Mouse (Mus musculus): ENCODE measurements around the gene Zfp553. TPM values are rescaled to one million over a fixed set of nuclear protein-coding genes. Genes with fewer than 3 reads are reported as not detected.
"Not testable (repeated sequence)": the region's sequence is repeated elsewhere in the genome, so short reads cannot be mapped to it uniquely, and the experiment has no call there.

Gene Zfp553
- polyA plus RNA-seq, 1 experiment from 2014 or later, result 14.0 TPM

DNA sequence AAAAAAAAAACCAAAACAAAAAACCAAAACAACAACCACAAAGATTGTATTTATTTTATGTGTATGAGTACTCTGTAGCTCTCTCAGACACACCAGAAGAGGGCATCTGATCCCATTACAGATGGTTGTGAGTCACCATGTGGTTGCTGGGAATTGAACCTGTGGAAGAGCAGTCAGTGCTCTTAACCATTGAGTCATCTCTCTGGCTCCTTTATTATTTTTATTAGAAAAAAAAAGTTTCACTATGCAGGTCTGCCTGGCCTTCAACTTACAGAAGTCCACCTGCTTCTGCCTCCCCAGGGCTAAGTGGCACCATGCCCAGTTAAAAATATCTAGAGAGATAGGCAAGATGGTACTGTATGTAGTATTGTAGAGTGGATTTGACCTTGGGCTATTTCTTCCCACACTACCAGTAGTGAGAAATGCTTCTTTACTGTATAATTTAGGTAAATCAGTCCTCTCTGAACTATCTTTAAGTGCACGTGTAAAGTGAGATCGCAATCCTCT lies 10.6 kb downstream of the Zfp553 start:
- peaks cover 32% of the 10 kb centered on the region for H3K36me3 ChIP-seq (ENCODE audit: control insufficient read depth, insufficient read depth, low read length)
- peak overlapping the region; percentile 96 for H3K9ac ChIP-seq (ENCODE audit: low read depth, low read length)
- H3K4me1 ChIP-seq (ENCODE audit: control insufficient read depth, insufficient read depth, low read length), result peaks cover 15% of the 10 kb centered on the region
- 19% methylated on average over 2 of the region's 2 CpGs for WGBS
- ATAC-seq (ENCODE audit: low read depth), result no peak
- no peaks in the 10 kb centered on the region for H3K9me3 ChIP-seq (ENCODE audit: control insufficient read depth, low read length)
- H3K27me3 ChIP-seq (replicated peaks; ENCODE audit: control insufficient read depth, insufficient read depth, low read length), result no peaks in the 10 kb centered on the region
- peak overlapping the region; percentile 93 for H3K4me3 ChIP-seq (ENCODE audit: low read depth, low read length)
- DNase-seq (ENCODE audit: low spot score), result no peak
- H3K4me2 ChIP-seq (ENCODE audit: low read depth, low read length), result peak overlapping the region; percentile 79
- peak overlapping the region; percentile 92 for H3K27ac ChIP-seq (replicated peaks; ENCODE audit: low read depth, low read length)

DNA sequence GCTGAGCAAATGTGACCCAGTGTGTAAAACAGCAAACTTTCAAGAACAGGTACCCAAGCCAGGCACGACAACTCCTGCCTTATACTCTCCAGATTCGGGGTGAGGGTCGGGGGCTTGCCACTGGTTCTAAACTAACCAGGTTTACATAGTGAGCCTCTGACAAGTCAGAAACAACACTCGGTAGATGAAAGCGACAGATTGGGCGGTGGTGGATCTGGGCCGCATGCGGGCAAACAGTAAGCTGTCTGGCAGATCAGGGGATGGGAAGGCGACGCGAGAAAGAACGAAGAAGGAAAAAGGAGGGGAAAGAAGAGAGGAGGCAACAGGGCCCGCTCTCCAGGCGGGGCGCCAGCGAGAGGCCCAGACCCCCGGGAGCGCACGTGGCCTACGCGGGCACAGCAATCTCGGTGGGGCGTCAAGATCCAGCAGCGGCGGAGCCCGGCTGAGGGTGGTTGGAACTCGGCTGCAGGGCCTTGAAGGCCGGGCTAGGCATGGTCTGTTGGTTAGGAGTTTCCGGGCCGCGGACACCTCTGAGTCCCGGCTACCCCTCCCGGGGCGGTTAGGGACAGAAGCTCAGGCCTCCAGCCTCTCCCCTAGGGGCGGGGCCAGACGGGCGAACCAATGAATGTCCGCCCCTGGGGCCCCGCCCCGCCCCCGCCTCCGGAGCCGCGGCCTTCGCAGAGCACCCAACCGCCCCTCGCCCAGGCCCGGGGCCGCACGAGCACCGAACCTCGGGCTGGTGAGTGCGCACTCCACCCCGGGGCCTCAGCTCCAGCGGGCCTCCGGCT lies 11.2 kb downstream of the Zfp553 start, which contains the start of gene Zfp771:
Gene Zfp771 (plus strand): TSS at position 405 of the 788 bp plus-strand sequence.
- Histone ChIP-seq H3K4me3 (ENCODE audit: low read depth, low read length) (peak within 1 kb of the TSS; percentile 93), H3K9me3 (ENCODE audit: control insufficient read depth, low read length) (no peaks in the 10 kb centered on the region), H3K9ac (ENCODE audit: low read depth, low read length) (peak within 1 kb of the TSS; percentile 96), H3K27me3 (replicated peaks; ENCODE audit: control insufficient read depth, insufficient read depth, low read length) (no peaks in the 10 kb centered on the region), H3K27ac (replicated peaks; ENCODE audit: low read depth, low read length) (peak within 1 kb of the TSS; percentile 92), H3K4me1 (ENCODE audit: control insufficient read depth, insufficient read depth, low read length) (peaks cover 15% of the 10 kb centered on the region), H3K4me2 (ENCODE audit: low read depth, low read length) (peak within 1 kb of the TSS; percentile 79), H3K36me3 (ENCODE audit: control insufficient read depth, insufficient read depth, low read length) (peaks cover 29% of the 10 kb centered on the region)
- 1% methylated on average over 33 of the region's 56 CpGs for WGBS
- peak; percentile 96 for ATAC-seq (ENCODE audit: low read depth)
- DNase-seq (ENCODE audit: low spot score), result peak; percentile 98

DNA sequence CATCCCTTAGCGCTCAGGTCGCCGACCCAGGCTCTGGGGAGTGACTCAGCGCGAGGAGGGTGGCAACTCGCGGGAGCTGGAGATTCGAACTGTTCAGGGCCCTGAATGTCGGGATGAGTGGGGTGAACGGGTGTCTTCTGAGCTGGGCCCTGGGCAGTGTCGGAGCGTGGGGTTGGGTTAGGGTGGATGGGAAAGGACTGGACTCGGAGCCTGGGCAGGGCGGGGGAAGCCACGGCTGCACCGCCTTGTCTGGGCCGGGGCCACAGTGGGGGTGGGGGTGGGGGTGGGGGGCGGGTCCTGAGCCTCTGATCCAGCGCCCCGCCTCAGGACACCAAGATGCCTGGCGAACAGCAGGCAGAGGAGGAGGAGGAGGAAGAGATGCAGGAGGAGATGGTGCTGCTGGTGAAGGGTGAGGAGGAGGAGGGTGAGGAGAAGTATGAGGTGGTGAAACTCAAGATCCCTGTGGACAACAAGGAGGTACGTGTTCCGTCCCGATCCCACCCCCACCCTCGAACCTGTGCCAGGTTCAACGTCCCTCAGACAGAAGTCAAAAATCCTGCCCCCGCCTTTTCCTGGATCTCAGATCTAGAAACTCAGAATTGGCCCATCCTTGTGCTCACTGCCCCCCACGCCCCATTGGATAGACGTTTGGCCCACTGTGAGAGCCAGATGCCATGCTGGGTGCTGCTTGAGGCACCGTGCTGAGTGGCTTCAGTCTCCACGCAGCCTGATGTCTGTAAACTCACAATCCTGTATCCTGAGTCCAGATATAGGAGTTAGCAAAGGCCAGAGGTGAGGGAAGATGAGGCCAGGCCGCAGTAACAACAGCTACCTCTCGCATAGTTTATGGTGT lies 12.0 kb downstream of the Zfp553 start:
- ATAC-seq (ENCODE audit: low read depth) (peak; percentile 83), DNase-seq (ENCODE audit: low spot score) (peak; percentile 64)
- Histone ChIP-seq H3K36me3 (ENCODE audit: control insufficient read depth, insufficient read depth, low read length) (peaks cover 36% of the 10 kb centered on the region), H3K27ac (replicated peaks; ENCODE audit: low read depth, low read length) (peak overlapping the region; percentile 92), H3K4me3 (ENCODE audit: low read depth, low read length) (peak overlapping the region; percentile 93), H3K9me3 (ENCODE audit: control insufficient read depth, low read length) (no peaks in the 10 kb centered on the region), H3K27me3 (replicated peaks; ENCODE audit: control insufficient read depth, insufficient read depth, low read length) (no peaks in the 10 kb centered on the region), H3K4me2 (ENCODE audit: low read depth, low read length) (peak overlapping the region; percentile 79), H3K4me1 (ENCODE audit: control insufficient read depth, insufficient read depth, low read length) (peaks cover 15% of the 10 kb centered on the region), H3K9ac (ENCODE audit: low read depth, low read length) (peak overlapping the region; percentile 96)
- WGBS, result 9% methylated on average over 23 of the region's 33 CpGs

DNA sequence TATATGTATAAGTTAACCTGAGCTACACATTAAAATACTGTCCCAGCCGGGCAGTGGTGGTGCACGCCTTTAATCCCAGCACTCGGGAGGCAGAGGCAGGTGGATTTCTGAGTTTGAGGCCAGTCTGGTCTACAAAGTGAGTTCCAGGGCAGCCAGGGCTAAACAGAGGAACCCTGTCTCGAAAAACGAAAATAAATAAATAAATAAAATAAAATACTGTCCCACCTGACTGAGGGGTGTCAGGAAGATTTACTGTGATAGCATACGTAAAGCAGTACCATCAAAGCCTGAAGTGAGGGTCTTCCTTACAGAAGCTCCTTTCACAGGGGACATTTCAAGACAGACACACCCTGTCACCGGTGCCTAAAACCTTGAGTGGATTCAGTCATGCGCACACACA lies 17.6 kb downstream of the Zfp553 start:
- H3K27ac ChIP-seq (replicated peaks; ENCODE audit: low read depth, low read length); ATAC-seq (ENCODE audit: low read depth); DNase-seq (ENCODE audit: low spot score); H3K9me3 ChIP-seq (ENCODE audit: control insufficient read depth, low read length); H3K4me2 ChIP-seq (ENCODE audit: low read depth, low read length); H3K4me3 ChIP-seq (ENCODE audit: low read depth, low read length); H3K27me3 ChIP-seq (replicated peaks; ENCODE audit: control insufficient read depth, insufficient read depth, low read length); H3K9ac ChIP-seq (ENCODE audit: low read depth, low read length): not testable (repeated sequence)
- Histone ChIP-seq H3K4me1 (ENCODE audit: control insufficient read depth, insufficient read depth, low read length) (peaks cover 16% of the 10 kb centered on the region), H3K36me3 (ENCODE audit: control insufficient read depth, insufficient read depth, low read length) (peaks cover 53% of the 10 kb centered on the region)
- 94% methylated on average over 8 of the region's 8 CpGs for WGBS

DNA sequence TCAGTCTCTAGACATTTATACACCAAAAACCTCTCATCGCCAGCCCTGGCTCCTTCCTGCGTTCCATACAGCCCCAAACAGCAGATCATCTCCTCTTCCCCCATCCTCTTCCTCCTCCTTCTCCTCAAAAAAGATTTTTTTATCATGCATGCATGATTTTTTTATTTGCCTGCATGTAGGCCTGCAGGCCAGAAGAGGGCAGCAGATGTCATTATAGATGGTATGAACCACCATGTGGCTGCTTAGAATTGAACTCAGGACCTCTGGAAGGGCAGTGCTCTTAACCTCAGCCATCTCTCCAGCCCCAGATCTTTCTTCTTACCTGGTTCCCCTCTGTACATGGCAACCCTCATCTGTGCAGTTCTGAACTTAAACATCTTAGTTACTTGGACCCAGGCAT lies 19.6 kb downstream of the Zfp553 start:
- DNase-seq (ENCODE audit: low spot score), result peak; percentile 38
- peaks cover 49% of the 10 kb centered on the region for H3K36me3 ChIP-seq (ENCODE audit: control insufficient read depth, insufficient read depth, low read length)

DNA sequence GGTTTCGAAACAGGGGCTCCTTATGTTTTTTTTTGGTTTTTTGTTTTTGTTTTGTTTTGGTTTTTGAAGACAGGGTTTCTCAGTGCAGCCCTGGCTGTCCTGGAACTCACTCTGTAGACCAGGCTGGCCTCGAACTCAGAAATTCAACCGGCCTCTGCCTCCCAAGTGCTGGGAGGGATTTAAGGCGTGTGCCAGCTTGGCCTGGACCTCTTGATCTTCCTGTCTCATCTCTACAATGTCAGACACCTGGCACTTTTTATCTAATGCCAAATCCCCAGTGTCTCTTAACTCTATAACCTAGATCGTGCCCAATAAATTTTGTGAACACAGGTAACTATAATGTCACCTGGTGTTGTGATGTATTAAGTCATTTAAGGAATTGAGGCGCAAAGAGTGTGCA lies 20.5 kb downstream of the Zfp553 start:
- H3K27me3 ChIP-seq (replicated peaks; ENCODE audit: control insufficient read depth, insufficient read depth, low read length), result no peaks in the 10 kb centered on the region
- 0 out of 2 replicates have a peak, but pooled peaks cover 6% of the 10 kb centered on the region for H3K4me1 ChIP-seq (ENCODE audit: control insufficient read depth, insufficient read depth, low read length)
- peak overlapping the region; percentile 66 for H3K4me2 ChIP-seq (ENCODE audit: low read depth, low read length)
- ATAC-seq (ENCODE audit: low read depth), result no peak
- no peaks in the 10 kb centered on the region for H3K9me3 ChIP-seq (ENCODE audit: control insufficient read depth, low read length)
- peaks cover 44% of the 10 kb centered on the region for H3K36me3 ChIP-seq (ENCODE audit: control insufficient read depth, insufficient read depth, low read length)
- peak overlapping the region; percentile 60 for H3K4me3 ChIP-seq (ENCODE audit: low read depth, low read length)
- no peak for DNase-seq (ENCODE audit: low spot score)
- H3K9ac ChIP-seq (ENCODE audit: low read depth, low read length), result peak overlapping the region; percentile 64
- H3K27ac ChIP-seq (replicated peaks; ENCODE audit: low read depth, low read length), result peak overlapping the region; percentile 70
- WGBS, result 77% methylated on average over 6 of the region's 6 CpGs

More for the DNA sequence above, 19.6 kb downstream of the Zfp553 start:
- Histone ChIP-seq H3K4me1 (ENCODE audit: control insufficient read depth, insufficient read depth, low read length) (0 out of 2 replicates have a peak, but pooled peaks cover 6% of the 10 kb centered on the region), H3K27ac (replicated peaks; ENCODE audit: low read depth, low read length) (0 out of 2 replicates have a peak overlapping the region, but pooled peaks have one; percentile 15), H3K4me3 (ENCODE audit: low read depth, low read length) (no peak overlapping the region), H3K4me2 (ENCODE audit: low read depth, low read length) (no peak overlapping the region), H3K9ac (ENCODE audit: low read depth, low read length) (no peak overlapping the region), H3K27me3 (replicated peaks; ENCODE audit: control insufficient read depth, insufficient read depth, low read length) (no peaks in the 10 kb centered on the region), H3K9me3 (ENCODE audit: control insufficient read depth, low read length) (no peaks in the 10 kb centered on the region)
- WGBS, result 81% methylated on average over 2 of the region's 2 CpGs
- no peak for ATAC-seq (ENCODE audit: low read depth)

DNA sequence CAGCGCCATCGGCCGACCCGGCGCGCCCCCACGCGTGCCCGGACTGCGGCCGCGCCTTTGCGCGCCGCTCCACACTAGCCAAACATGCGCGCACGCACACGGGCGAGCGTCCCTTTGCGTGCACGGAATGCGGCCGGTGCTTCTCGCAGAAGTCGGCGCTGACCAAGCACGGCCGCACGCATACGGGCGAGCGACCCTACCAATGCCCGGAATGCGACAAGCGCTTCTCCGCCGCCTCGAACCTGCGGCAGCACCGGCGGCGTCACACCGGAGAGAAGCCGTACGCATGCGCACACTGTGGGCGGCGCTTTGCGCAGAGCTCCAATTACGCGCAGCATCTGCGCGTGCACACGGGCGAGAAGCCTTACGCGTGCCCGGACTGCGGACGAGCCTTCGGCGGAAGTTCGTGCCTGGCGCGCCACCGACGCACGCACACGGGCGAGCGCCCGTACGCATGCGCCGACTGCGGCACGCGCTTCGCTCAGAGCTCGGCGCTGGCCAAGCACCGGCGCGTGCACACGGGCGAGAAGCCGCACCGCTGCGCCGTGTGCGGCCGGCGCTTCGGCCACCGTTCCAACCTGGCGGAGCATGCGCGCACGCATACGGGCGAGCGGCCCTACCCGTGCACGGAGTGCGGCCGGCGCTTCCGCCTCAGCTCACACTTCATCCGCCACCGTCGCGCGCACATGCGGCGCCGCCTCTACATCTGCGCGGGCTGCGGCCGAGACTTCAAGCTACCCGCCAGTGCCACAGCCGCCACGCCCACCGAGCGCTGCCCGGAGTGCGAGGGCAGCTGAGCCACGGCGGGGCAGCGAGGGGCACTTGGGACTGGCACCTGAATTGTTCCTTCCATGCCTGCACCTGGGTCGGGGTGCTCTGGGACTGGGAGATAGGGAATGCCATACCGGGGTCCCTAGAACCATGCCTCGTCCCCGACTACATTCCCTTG lies 21.2 kb downstream of the Zfp553 start:
- Histone ChIP-seq H3K27ac (replicated peaks; ENCODE audit: low read depth, low read length) (peak overlapping the region; percentile 70), H3K27me3 (replicated peaks; ENCODE audit: control insufficient read depth, insufficient read depth, low read length) (no peaks in the 10 kb centered on the region), H3K4me1 (ENCODE audit: control insufficient read depth, insufficient read depth, low read length) (0 out of 2 replicates have a peak, but pooled peaks cover 6% of the 10 kb centered on the region), H3K4me2 (ENCODE audit: low read depth, low read length) (peak overlapping the region; percentile 66), H3K36me3 (ENCODE audit: control insufficient read depth, insufficient read depth, low read length) (peaks cover 40% of the 10 kb centered on the region), H3K9me3 (ENCODE audit: control insufficient read depth, low read length) (no peaks in the 10 kb centered on the region), H3K9ac (ENCODE audit: low read depth, low read length) (peak overlapping the region; percentile 64), H3K4me3 (ENCODE audit: low read depth, low read length) (peak overlapping the region; percentile 60)
- peak; percentile 99 for DNase-seq (ENCODE audit: low spot score)
- WGBS, result 2% methylated on average over 42 of the region's 136 CpGs
- ATAC-seq (ENCODE audit: low read depth), result peak; percentile 97

Data from embryonic facial prominence, embryonic 14.5 days (tissue).